Mouse (Mus musculus): ENCODE data around the gene Bahcc1.
A peak's percentile ranks its signal among the peaks of the same experiment; 100 is the strongest.

Gene Bahcc1

DNA sequence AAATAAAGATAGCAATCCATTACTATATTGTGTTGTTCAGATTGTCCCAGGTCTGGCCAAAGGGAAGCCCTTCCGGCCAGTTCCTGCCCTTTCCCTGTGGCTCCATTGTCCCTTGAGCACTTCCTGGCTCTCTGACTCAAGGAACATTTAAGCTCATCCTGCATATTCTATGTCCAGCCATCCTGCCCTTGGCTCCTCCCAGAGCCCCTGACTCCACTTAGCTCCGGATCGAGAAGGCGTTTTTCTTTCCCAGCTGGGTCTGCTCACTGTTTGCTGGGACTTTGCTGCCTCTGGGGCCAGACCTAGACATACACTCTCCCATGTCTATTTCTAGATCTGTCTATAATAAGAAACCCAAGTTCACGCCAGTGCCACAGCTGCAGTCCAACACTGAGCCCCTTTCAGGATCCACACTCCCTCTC is 26.1 kb upstream of the Bahcc1 start:
- DNase-seq (ENCODE audit: low spot score in 2 of 2), result no peak

GRCm38 (mm10) chr11:120208848-120209247 is 23.9 kb upstream of the Bahcc1 start:
- peak in 1 of 2 experiments; percentile 33 for DNase-seq (ENCODE audit: low spot score in 2 of 2)

DNA sequence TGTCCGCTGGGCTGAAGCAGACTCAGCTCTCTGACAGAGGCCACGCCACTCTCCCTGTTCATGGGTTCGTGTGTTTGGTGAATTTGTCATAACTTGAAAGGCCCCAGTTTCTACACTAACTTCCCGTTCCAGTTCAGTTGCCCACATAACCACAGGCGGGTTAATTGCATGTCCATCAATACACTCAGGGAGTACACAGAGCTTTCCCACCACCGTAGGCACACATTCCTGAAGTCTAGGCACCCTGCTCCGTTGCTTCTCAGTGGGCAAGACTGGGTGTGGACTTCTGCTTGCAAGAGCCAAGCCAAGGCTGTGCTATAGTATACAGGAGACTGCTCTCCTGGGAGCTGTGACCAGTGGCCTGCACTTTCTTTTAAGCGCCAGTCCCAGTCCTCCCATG is 23.3 kb upstream of the Bahcc1 start:
- DNase-seq (ENCODE audit: low spot score in 2 of 2), result no peak

DNA sequence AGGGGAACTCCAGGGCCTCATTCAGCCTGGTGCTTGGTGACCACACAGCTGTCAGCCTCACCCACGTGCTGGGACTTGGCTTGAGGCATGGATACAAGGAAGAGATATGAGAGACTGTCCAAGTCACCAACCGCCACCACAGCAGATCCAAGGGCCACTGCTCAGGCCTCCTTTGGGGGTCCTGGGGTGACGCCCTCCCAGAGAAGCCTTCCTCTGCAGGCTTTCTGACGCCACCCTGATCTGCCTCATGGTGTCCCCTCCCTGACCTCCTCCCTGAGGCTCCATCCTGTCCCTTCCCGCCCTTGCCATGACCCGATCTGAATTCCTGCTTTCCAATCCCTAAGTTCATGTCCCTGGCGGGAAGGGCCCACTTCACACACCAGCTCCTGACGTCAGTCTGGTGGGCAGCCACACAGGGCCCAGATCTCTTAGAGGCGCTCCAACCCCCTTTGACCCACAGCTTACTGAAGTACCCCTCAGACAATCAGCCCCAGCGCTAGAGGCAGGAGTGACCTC is 17.0 kb upstream of the Bahcc1 start:
- DNase-seq (ENCODE audit: low spot score in 2 of 2), result no peak

GRCm38 (mm10) chr11:120216540-120217324 is 16.0 kb upstream of the Bahcc1 start:
- DNase-seq (ENCODE audit: low spot score in 2 of 2), result no peak

DNA sequence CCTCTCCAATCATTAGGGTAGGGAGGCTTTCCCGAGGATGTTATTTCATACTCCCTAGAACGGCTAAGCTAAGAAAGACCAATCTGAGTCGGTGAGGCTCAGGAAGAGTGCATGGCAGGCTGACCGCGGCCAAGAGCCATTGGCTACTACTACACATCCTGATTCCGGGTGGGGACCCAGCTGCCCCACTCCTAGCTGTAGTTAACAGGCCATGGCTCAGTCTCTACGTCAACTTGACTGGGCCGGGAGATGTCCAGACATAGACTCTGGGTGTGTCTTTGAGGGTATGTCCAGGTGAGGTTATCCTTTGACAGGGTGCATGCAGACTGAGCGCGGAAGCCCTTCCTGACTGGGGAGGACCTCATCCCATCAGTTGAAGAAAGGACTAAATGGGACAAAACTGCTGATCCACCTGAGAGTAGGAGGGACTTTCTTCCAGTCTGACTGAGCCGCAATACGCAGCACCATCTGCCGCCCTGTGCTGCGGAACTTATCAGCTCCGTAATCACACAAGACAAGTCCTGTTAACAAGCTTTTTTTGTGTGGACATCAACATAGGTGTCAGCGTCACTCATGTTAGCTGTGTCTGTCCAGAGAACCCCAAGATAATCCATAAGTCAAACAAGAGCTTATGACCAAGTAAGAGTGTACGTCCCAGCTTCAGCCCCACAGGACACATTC is 14.4 kb upstream of the Bahcc1 start:
- DNase-seq (ENCODE audit: low spot score in 2 of 2), result no peak

DNA sequence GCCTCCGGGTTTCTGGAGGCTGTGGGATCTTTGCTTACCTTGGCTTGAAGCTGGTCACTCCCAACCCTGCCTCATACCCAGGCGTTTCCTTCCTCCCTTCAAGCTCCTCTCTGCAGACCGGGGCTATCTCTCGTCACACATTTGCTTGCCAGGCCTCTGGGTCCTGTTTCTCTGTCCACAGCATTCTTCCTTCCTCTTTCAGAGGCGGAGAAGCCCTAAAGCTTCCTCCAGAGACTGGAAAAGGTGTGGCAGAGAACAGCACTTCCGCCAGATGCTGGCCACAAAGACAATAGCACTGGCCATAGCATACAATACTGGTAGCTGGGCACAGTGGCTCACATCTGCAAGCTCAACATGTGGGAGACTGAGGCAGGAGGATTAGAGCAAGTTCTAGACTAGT is 13.8 kb upstream of the Bahcc1 start:
- DNase-seq (ENCODE audit: low spot score in 2 of 2), result no peak

GRCm38 (mm10) chr11:120219916-120220522 is 12.7 kb upstream of the Bahcc1 start:
- no peak for DNase-seq (ENCODE audit: low spot score in 2 of 2)

GRCm38 (mm10) chr11:120220963-120221827 is 11.6 kb upstream of the Bahcc1 start:
- DNase-seq (ENCODE audit: low spot score in 2 of 2), result no peak

DNA sequence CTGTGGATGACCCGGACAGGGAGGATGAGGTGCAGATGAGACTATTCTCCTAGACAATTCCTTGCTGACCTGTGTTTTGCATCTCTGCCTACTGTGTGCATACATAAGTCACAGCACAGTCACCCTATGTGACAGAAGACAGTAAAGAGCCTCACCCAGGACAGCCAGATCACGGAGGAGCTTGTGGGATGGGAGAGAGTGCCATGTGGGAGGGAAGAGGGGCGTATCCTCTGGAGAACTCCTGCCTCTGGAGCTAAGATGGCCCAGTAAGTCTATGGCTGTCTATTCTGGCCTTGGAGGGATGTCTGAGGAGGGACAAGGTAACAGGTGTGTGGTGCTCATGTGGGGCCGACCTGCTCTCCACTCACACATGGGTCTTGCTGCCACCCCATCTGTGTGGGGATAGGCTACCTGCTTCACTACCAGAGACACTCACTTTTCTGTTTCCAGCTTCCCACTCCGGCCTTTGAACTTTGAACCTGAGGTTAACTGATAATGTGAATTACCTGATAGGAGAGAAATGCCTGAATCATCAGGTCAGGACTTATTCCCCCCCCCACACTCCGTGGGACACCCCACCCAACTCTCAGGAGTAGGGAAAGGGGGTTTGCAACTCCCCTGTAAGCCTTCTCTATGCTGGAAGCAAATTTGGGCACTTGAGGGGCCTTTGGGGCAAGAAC is 10.2 kb upstream of the Bahcc1 start:
- DNase-seq (ENCODE audit: low spot score in 2 of 2), result no peak

DNA sequence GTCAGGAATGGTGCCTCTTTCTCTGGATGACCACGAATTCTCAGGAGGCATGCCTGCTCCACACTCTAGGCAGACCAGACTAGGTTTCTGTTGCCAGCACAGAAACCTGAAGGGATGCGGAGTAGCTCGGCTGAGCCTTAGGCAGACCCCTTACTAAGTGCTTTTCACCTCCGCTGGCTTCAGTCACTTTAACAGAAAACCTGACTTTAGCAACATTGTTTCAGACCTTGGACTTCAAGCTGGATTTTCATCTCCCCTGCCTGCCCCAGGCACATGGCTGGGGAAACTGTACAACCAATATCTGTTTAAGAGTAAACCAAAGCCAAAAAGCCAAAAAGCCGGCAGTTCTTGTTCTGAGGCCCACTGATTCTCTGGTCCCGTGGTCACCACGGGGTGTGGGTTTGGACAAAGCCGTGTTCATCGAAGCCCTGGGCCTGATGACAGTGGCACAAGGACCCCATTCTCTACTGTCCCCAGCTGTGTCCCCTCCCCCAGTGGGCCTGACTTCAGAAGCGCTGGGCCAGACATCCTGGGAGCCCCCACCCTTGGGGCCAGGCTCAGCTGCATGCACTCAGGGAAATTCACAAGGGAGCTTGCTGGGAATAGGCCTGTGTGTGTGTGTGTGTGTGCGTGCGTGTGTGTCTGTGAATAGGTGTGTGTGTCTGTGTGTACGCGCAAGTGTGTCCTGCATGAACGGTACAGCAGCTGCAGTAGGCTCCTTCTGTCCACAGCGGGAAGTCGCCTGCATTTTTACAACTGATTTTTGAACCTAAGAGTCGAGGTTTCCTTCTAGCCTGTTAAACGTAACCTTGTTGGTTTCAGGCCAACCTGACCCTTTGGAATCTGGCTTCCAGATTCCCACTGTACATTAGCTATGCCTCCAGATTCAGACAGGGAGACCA is 8.9 kb upstream of the Bahcc1 start:
- no peak for DNase-seq (ENCODE audit: low spot score in 2 of 2)

DNA sequence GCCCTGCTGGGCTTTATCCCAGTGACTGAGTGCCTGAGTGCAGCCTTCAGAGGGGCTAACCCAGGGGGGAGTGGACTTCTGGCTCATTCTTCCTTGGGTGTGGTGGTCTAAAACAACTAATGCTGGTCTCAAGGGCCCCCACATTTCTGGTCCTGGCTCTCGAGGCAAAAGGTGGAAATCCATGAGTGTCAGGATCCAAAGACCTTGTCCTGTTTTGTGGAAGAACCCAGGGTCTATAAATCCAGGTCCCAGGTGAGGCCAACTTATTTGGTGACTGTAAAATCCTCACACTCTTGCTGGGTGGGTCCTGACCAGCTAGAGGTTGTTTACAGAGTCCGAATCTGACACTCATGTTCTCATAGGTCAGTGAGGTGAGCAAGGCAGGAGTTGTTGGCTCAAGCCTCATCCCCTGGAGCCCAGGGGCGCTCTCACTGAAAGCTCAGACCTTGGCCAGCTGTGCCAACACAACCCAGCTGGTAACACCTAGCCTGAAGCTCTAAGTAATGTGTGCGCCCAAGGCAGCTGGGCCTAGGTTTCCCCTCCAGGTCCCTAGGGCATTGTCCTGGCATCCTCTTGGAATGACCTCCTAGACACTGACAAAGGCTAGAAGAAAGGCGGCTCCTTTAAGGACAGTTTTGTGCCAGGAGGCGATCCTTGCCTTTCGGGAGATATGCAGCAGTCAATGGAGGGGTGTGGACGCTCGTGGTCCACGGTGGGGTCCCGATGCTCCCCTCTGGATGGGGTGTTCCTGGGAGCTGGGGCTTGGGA is 8.1 kb upstream of the Bahcc1 start:
- DNase-seq (ENCODE audit: low spot score in 2 of 2), result no peak

- no peak for DNase-seq (ENCODE audit: low spot score in 2 of 2)
Measured at GRCm38 (mm10) chr11:120225256-120226195, 7.2 kb upstream of the Bahcc1 start.

- no peak for DNase-seq (ENCODE audit: low spot score in 2 of 2)
Measured at GRCm38 (mm10) chr11:120226421-120227280, 6.1 kb upstream of the Bahcc1 start.

- no peak for DNase-seq (ENCODE audit: low spot score in 2 of 2)
Measured at GRCm38 (mm10) chr11:120227571-120228051, 5.1 kb upstream of the Bahcc1 start.

DNA sequence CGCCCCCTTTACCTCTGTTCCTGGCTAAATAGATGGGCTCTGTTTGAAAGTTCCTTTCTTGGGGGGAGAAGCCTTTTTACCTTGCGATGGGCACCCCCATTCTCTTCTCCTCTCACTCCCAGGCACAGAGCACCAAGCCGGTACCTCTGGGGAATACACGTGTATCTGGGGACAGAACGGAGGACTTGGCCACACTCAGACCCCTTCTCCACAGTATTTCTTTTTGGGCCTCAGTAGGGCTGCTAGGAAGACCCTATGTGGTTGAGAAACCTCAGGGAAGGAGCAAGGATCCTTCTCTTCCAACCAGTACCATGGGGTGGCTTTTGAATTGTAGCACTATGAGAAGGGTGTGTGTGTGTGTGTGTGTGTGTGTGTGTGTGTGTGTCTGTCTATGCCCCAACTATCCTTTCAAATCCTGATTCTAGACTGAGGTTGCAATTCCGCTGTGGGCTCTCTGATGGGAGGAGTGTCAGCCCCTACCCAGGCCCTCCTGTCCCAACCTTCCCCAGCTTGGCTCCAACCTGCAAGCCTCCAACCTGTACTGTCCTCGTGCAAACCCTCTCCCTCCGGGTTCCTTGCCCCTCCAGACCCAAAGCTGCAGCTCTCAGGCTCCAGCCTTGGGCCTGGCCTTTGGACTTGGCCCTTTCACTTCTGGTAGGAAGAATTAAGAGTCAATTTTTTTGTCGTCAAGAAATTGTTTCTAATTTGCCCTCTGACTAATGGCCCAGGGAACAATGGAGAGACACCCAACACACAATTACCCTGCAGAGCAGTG is 4.4 kb upstream of the Bahcc1 start:
- no peak for DNase-seq (ENCODE audit: low spot score in 2 of 2)

Measured in natural killer cell, adult 2 months (primary cell).